Mouse (Mus musculus) layer of hippocampus, postnatal 14 days (tissue): ENCODE data around the gene Srsf4. TPM values are rescaled to one million over a fixed set of nuclear protein-coding genes. Genes with fewer than 3 reads are reported as not detected.

Experiments used
- DNase-seq, 2 experiments: peaks; one replicate each; pipeline ENCODE4 v3.0.0; 2021 to 2022; ENCODE audit warnings: low spot score in 2 of 2, mixed read lengths in 1 of 2
- total RNA-seq, 2 experiments: library from RNA; stranded (reverse); gene quantifications; 2 replicates each; pipeline ENCODE4 v1.2.3; 2021

Srsf4 gene
- total RNA-seq, 2 experiments from 2014 or later: 68.6 to 70.3 TPM

DNA sequence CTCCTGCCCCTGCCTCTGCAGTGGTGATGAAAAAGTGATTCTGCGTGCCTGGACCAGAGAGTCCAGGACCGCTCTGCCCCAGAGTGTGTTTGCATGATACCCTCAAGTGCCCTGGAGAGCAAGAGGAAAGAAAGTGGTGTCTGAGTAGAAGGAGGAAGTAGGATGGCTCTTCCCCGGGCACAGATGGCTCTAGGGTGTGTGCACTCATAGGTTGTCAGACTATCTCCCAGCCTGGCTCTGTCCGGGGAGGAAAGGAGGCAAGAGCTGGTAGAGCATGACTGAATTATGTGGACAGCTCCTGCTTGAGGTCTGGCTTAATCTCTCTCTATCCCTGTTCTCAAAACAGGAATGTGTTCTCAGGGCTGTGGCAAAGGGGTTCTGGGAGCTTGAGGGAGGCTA lies 12.1 kb upstream of the Srsf4 start:
- no peak for DNase-seq

DNA sequence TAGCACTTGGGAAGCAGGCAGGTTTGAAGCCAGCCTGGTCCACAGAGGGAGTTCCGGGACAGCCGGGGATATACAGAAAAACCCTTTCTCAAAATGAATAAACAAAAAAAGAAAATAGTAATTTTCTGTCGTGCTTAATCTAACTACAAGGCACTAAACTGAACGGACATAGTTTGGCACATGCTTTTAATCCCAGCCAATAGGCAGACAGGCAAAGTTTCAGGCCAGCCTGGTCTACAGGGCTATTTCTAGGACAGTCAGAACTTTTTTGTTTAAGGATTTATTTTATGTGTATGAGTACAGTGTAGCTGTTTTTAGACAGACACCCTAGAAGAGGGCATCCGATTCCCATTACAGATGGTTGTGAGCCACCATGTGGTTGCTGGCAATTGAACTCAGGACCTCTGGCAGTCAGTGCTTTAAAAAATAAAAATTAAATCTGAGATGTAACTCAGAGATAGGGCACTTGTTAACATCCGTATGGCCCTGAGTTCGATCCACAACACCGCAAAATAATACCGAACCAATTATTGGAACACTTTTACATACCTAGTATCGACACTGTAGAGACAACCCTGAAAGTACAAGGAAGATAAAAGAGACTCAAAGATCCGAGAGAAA lies 635 bp upstream of the Srsf4 start:
- DNase-seq: no peak

DNA sequence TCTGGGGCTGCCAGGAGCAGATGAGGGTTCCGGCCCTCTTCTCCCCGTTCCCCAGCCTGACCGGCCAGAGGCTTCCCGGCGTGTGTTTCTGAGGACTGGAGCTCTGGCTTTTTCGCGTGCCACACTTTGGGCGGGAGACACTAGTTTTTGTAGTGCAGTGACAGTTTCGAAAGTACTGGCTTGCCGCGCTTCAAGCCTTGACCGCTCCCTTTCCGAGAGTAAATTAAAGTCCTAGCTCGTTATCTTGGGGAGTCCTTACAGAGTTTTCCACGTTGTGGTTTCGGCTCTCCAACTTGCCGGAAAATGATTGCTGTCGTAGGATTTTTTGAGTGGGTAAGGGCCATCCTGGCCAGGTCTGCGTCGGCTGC lies 736 bp downstream of the Srsf4 start:
- DNase-seq: no peak

DNA sequence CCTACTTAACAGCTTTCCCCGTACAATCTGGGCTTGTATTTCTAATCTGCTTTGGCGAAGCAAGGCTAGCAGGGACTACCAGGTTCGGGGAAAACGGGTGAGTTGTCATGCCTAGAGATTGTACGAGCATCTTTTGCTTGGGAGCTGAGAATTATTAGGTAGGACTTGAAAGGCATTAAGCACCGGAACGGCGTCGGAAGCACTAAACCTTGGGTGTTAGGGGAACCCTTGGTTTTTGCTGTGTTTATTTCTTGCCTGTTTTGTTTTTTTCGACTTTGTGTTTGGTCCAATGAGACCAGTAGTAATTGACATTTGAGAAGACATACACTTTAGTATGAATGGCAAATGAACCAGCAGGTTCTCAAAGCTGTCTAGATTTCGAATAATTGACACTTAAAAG lies 1.1 kb downstream of the Srsf4 start:
- no peak for DNase-seq

DNA sequence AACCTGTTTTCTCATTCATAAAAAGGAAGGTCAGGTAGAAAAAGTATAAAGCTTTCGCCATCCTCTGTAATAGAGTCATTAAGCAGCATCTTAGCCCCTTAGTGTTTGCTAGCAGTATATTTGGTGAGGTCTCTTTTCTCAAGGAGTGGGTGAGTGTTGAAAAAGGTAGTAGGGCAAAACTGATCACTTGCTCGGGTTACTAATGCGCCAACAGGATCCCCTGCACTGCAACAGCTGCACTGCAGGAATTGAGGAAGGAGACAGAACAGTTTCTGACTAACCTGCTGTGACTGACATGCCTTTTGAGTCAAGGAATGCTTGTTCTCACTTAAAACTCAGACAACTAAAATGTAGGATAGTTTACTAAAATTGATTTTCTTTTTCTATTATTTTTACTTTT lies 1.8 kb downstream of the Srsf4 start:
- DNase-seq: no peak

DNA sequence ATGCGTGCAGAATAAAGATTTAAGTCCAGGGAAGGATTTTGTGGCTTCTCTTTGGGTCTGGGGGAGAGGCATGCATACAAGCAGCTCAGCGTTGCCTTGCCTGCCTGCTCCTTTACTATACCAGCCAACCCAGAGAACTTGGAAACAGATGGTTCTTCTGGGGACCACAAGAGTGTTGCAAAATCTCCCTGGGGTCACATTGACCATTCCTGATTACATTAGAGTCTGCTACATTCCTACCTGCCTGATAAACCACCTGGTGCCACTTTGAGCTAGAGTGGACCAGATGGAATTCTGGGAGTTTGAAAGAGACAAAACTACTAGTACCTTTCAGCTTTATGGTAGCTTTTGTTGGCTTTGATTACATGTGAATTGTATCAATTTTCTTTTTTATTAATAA lies 3.4 kb downstream of the Srsf4 start:
- no peak for DNase-seq

DNA sequence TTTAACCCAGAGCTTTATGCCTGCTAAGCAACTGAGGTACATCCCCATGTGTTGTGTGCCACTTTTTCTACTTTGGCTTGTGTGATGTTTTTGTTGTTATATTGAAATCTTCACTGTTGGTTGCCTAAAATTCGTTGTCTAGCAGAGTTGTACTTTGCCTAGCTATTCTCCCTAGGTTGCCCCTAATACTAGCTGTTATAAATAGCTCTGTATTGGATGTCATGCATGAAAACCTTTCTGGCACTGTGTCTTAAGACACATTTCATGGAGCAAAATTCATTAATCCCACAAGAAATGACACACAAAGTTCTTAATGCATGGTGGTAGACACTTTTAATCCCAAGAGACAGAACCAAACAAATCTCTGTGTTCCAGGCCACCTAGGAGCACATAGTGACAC lies 6.3 kb downstream of the Srsf4 start:
- DNase-seq: no peak

DNA sequence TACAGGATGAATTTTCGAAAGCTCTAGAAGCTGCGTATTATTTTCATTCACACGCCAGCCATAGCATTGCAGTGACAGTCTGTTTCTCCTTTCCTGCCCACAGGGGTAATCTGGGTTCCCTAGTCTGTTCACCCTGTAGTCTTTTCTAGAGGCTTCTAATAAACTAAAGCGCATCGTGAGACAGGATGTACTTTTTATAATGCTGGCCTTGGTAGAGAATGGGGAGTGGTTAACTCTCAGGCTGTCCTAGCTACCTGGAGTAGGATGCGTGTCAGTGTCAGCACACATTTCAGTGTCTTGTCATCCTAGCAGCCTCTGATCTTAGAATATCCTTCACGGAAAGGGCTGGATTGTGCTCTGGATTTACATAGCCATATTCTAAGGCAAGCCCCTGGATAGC lies 7.9 kb downstream of the Srsf4 start:
- DNase-seq: no peak

DNA sequence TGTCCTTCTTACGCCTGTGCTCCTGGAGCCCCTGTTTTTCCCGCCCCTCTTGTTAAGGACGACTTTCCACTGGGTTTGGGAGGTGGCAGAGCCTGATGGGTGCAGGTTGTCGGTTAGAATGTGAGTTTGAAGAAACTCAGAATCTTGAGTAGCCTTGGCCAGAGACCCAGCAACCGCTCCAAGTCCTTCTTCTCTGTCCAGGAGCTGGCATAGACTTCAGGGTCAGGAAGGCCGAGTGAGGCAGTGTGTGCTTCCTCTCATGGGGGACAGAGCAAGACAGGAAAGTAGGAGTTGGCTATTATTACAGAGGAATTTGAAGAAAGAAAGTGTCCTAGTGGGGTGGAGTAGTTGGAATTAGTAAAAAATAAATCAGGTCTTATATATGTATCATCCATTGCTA lies 10.2 kb downstream of the Srsf4 start:
- no peak for DNase-seq

DNA sequence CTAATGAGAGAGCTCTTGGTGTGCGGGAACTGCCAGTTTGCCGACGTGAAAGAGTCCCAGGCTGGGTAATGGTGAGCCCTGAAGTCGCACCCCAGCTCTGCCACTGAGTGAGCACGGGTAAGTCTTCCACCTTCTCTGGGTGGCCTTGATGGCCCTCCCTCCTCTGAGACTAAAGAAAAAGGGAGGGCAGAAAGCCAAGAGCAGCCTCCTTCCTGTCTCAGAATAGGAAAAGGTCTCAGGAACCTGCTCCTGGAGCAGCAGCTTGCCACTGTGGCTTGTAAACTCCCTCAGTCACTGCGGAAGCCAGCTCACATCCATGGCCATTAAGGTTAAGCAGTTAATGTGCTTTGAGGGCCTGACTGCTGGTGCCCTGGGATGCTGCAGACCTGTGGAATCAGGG lies 12.0 kb downstream of the Srsf4 start:
- DNase-seq: no peak

DNA sequence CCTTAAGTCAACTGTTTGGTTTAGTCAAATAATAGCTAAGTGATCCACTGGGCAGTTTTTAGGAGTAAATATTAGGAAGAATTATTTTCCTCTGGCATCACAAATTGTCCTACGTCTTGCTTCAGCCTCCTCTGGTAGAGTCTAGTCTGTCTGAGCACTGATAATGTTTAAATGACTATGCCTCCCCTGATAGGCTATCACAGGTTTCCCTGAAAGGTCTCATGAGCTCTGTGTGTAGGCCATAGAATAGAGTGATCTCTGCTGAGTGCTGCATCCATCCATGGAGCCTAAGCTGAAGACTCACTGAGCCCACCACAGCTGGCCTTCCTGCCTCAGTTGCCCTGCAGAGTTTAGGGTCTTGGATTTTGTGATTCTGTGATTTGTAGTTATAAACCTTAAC lies 15.1 kb downstream of the Srsf4 start:
- DNase-seq: no peak

DNA sequence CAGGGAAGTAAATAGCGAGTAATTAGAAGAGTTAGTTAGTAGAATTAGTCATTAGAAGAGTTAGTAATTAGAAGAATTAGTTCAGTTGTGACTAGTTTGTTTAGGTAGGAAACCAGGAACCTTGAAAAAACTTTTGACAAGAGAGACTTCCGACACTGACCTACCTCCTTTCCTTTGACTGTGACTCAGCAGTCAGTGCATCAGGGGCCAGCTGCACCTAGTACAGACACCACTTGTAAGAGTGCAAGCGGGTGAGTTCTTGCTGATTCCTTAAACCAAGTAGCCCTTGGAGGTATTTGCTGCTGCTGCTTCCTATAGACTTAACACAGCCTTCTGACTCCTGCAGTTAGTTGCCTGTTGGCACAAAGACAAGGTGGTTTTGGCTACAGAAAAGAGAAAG lies 17.3 kb downstream of the Srsf4 start:
- DNase-seq: no peak

DNA sequence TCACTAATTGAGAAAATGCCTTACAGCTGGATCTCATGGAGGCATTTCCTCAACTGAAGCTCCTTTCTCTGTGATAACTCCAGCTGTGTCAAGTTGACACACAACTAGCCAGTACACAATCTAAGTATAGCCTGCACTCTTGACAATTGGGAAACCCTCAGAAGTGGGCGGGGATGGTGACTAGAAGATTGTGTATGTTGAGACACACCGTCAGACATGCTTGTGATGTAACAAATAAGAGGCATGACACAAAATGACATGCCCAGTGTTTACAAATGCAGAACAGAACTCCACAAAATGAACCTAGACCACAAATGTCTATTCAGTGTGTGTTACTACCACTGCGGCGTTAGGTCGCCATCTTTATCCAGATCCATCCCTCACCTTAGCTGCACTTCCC lies 23.7 kb downstream of the Srsf4 start:
- DNase-seq: no peak

DNA sequence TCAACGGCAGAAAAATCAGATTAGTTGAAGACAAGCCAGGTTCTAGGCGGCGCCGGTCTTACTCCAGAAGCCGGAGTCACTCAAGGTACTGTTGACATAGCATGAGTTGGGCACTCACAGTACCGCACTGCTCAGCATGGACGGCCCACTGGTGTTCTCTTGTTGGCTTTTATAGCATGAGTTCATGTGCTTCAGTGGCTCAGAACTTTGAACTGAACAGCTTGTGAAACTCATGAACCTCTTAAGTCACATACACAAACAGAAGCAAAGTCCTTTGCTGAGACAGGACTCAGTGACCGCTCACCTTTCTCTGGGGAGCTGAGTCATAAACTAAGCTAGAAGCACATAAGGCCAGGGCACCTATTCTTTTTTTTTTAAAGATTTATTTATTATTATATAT lies 24.4 kb downstream of the Srsf4 start:
- no peak for DNase-seq

DNA sequence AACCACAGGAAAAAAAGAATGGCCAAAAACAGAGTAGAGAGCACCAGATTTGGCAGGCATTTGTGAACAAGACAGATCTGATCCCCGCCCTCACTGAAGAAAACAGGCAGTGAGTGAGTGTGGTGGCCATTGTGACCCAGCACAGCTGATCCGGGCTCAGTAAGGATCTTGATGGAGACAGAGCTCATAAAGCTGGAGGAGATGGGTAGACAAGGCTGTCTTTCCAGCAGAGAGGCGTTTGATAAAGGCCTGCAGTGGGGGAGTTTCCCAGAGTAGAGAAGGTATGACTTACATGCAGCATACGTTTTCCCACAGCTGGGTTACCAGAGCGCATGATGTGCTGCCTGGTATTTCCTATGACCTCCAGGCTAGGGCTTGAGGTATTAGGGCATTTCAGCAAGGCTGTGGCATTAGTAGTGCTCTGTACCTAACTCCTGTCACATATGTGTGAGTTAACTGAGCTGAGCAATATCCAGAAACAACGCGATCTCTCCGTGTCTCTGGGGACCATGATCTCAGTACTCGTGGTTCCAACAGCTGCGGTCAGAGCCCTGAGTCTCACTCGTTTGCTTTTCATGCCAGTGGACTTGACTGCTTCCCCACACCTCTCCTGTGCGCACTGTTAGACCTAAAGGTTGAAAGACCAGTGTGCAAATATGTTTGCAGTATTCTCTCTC lies 25.2 kb downstream of the Srsf4 start:
- DNase-seq: no peak

DNA sequence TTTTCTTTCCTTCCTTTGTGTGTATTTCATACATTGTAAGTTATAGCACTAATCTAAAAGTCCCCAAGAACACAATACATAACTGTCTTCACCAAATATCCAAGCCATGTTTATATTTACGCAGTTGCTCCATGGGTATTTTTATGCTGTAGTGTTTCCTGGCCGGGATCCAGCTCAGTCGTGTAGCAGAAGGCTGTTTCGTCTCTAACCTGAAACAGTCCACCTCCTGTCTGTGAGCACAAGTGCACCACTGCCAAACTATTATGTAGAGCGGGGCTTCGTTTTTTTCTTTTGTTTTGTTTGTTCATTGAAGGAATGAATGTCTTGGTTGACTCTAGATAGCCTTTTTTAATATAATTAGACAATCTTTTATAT lies 25.8 kb downstream of the Srsf4 start:
- DNase-seq: no peak

DNA sequence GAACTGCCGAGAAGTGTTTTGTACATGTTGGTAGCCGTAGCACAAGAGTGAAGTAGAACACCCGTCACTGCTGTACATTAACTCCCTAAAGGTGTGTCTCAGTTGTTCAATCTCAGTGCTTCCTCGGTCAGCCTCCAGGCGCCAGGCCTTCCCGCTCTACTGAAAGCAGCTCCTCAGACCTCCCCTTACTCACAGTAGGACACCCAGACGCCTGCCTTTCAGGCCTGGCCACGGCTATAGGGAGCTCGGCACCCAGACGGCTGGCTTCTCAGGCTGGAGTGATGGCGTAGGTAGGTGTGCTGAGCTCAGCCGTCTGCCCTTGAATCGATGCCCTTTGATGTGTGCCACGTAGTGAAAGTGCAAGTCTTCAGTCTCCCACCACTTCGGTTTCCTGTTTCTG lies 27.7 kb downstream of the Srsf4 start:
- DNase-seq: no peak

DNA sequence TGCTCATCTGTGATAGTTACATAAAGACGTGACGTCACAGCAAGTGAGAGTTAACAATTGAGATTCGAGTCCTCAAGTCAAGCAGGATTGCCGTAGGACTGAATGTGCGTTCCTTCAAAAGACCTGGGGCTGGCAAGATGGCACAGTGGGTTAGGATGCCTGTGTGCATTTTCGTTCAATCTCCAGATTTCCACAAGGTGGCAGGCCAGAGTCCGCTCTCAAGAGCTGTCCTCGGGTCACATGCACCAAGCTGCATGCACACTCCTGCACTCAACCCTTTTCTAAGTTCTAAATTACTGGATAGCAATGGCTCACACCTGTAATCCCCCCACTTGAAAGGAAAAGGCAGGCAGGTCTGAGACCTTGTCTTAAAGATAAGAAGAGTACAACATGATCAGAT lies 31.1 kb downstream of the Srsf4 start:
- peak in 1 of 2 experiments; percentile 46 for DNase-seq

DNA sequence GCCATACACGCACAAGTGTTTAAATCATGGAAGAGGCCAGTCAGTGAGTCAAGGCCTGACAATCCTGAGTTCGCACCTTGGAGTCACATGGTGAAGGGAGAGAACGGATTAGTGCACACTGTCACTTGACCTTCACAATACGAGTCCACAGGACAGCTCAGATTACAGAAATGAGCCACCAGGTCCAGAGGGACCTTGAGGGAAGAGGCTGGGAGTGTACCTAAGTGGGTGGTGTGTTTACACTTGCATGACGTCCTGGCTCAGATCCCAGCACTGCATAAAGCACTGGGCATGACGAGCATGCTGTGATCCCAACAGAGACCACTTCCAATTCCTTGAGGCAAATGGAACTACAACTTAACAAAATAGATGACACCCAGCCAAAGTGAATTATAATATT lies 33.0 kb downstream of the Srsf4 start:
- no peak for DNase-seq

DNA sequence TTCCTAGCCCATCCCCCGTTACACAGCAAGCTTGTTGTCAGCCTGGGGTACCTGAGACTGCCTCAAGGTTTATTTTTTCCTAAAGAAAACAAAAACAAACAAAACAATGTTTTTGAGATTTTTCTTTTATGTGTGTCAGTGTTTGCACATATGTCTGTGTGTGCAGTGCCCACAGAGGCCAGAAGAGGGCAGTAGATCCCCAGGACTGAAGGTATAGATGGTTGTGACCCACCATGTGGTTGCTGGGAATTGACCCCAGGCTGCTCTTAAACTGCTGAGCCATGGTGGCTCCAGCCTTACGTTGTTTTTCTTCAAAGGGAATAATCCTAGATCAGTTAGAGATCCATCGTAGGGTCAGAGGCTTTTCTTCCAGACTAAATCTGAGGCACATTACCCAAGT lies 34.5 kb downstream of the Srsf4 start:
- no peak for DNase-seq

DNA sequence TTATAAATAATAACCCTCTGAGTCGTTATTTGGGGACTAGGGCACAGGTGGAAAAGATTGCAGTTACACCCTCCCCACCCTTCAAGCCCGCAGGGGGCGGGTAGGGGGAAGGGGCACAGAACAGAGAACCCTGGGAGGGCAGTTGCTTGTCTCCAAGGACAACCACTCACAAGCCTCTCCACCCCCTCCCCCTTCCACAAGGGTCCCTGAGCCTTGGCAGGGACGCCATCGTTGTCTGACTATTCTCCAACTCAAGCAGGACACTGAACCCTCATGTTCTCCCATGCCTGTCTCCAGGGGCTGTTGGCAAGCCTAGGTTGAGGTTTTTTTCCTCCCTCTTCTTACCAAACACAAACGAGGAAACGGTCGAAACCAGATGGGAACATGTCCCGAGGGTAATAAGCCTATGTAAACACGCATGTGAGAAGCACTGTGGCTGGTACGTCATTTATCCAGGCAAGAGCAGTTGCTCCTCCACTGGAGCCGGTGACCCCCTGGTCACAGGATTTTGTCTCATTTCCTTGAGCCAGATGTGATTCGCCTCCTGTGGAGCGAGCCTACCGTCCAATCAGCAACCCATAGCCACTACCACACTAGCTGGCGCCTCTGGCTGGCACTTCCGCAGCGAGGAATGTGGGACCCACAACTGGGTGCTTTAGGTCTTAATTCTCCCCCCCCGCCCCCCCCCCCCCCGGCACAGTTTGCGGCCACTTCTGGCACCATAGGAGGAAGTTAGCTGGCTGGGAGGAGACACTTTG lies 37.0 kb downstream of the Srsf4 start:
- DNase-seq: no peak

DNA sequence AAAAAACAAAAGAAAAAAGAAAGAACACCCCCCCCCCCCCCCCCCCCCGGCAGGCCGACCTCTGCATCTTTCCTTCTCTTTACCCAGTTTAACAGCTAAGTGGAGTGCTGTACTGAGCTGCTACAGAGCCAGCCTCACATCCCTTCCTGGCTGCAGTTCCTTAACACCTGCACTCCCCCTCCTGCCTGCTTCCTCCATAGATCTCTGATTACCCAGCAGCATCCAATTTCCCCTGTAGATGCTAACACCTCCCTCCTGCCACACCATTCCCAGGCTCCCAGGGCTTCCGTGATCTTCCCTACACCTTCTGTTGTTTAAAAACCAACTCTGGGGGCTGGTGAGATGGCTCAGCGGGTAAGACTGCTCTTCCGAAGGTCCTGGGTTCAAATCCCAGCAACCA lies 38.1 kb downstream of the Srsf4 start:
- DNase-seq: no peak

DNA sequence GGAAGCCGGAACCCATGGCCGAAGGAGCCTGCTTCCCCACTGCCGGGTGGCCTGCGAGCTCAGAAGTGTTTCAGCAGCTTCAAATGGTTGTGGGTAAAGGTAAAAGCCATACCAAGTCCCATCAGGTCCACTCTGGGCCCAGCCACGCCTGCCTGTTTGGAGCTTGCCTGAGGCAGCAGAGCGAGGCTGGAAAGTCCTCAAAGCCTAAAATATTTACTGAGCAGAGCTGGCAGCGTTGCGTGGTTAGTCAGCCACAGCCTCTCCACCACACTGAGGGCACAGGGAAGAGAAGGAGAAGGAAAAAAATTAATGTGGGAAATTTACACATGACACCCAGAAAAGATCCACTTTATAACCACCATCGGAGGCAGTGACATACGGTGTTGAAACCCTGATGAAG lies 40.1 kb downstream of the Srsf4 start:
- no peak for DNase-seq
